Comparison of ENCODE assay signal across 9 mouse cellular contexts in genomic region chr15:81236062-81236461, GRCm38 (mm10). TPM values are rescaled to one million over a fixed set of nuclear protein-coding genes. Genes with fewer than 3 reads are reported as not detected.
DNase-seq lines count a peak whose midpoint lies in the region; ATAC-seq and TF ChIP-seq lines count a peak whose summit lies in the region.
"Had no signal": no experiment of that assay in that cellular context is flagged by ENCODE, and none has a peak within 500 bp of the region (broad histone marks: within the 10 kb centered on the region; RNA-seq: fewer than 3 reads in every experiment).

No protein-coding gene starts in this region.

- 6% methylated on average over 8 of the region's 8 CpGs for WGBS in kidney, postnatal 0 days
- WGBS in embryonic facial prominence, embryonic 15.5 days: 6% methylated on average over 8 of the region's 8 CpGs
- 7% methylated on average over 8 of the region's 8 CpGs for WGBS in intestine, embryonic 14.5 days
- 0% methylated on average over 8 of the region's 8 CpGs for WGBS in midbrain, postnatal 0 days

- H3K9ac ChIP-seq in kidney, postnatal 0 days (ENCODE audit: low read depth, low read length): no peak overlapping the region
- 0 out of 2 replicates have a peak overlapping the region, but pooled peaks have one; percentile 12 for H3K9ac ChIP-seq in embryonic facial prominence, embryonic 15.5 days
- H3K9ac ChIP-seq in intestine, embryonic 14.5 days (ENCODE audit: low read length): peak overlapping the region; percentile 8; the same call in 1 of the 2 replicates
- peak overlapping the region; percentile 61 for H3K9ac ChIP-seq in midbrain, postnatal 0 days (replicated peaks; ENCODE audit: low read length, poor library complexity, severe bottlenecking)

- no peak for TF ChIP-seq CTCF in kidney, postnatal 0 days (IDR thresholded peaks at IDR 0.05; ENCODE audit: low read depth)
- no peak for TF ChIP-seq CTCF in midbrain, postnatal 0 days (IDR thresholded peaks at IDR 0.05)

- no peak for ATAC-seq in kidney, postnatal 0 days (replicated peaks; ENCODE audit: low FRiP score, low read depth)
- ATAC-seq in embryonic facial prominence, embryonic 15.5 days (ENCODE audit: insufficient number of reproducible peaks, low FRiP score, low TSS enrichment, low read depth): no peak
- no peak for ATAC-seq in intestine, embryonic 14.5 days (replicated peaks; ENCODE audit: low FRiP score, low TSS enrichment, low read depth)
- ATAC-seq in midbrain, postnatal 0 days (ENCODE audit: low FRiP score): no peak
- no peak for ATAC-seq in inflammation-experienced regulatory T-cells, adult 6 months
- ATAC-seq in megakaryocyte progenitor cell, adult 5-6 weeks (replicated peaks; ENCODE audit: poor library complexity): no peak
- ATAC-seq: Patski had no signal

- H3K36me3 ChIP-seq in kidney, postnatal 0 days (ENCODE audit: insufficient read depth, low read length): no peaks in the 10 kb centered on the region
- no peaks in the 10 kb centered on the region for H3K36me3 ChIP-seq in embryonic facial prominence, embryonic 15.5 days
- H3K36me3 ChIP-seq in intestine, embryonic 14.5 days (ENCODE audit: control insufficient read depth, insufficient read depth, low read length): no peaks in the 10 kb centered on the region
- no peaks in the 10 kb centered on the region for H3K36me3 ChIP-seq in midbrain, postnatal 0 days (ENCODE audit: insufficient read depth, low read length)

- peak overlapping the region; percentile 57 for H3K4me2 ChIP-seq in kidney, postnatal 0 days (ENCODE audit: low read length)
- H3K4me2 ChIP-seq in embryonic facial prominence, embryonic 15.5 days (replicated peaks): peak overlapping the region; percentile 82
- peak overlapping the region; percentile 83 for H3K4me2 ChIP-seq in intestine, embryonic 14.5 days (ENCODE audit: low read length)
- peak overlapping the region; percentile 61 for H3K4me2 ChIP-seq in midbrain, postnatal 0 days (ENCODE audit: low read depth, low read length, poor library complexity, severe bottlenecking)

- H3K9me3 ChIP-seq in kidney, postnatal 0 days (replicated peaks; ENCODE audit: low read length): no peaks in the 10 kb centered on the region
- H3K9me3 ChIP-seq in embryonic facial prominence, embryonic 15.5 days (replicated peaks): no peaks in the 10 kb centered on the region
- H3K9me3 ChIP-seq in intestine, embryonic 14.5 days (ENCODE audit: control insufficient read depth, low read length): no peaks in the 10 kb centered on the region
- no peaks in the 10 kb centered on the region for H3K9me3 ChIP-seq in midbrain, postnatal 0 days (ENCODE audit: low read length)

- no peak overlapping the region for H3K27ac ChIP-seq in kidney, postnatal 0 days
- no peak overlapping the region for H3K27ac ChIP-seq in embryonic facial prominence, embryonic 15.5 days (replicated peaks)
- H3K27ac ChIP-seq in intestine, embryonic 14.5 days (ENCODE audit: low read depth): no peak overlapping the region
- H3K27ac ChIP-seq in midbrain, postnatal 0 days (ENCODE audit: low read depth, low read length): peak overlapping the region; percentile 63

- 0 out of 2 replicates have a peak, but pooled peaks cover 4% of the 10 kb centered on the region for H3K4me1 ChIP-seq in kidney, postnatal 0 days (replicated peaks; ENCODE audit: insufficient read depth, low read length)
- H3K4me1 ChIP-seq in embryonic facial prominence, embryonic 15.5 days: peaks cover 12% of the 10 kb centered on the region
- H3K4me1 ChIP-seq in intestine, embryonic 14.5 days (replicated peaks; ENCODE audit: control insufficient read depth, insufficient read depth, low read length): peaks cover 4% of the 10 kb centered on the region; the same call in 1 of the 2 replicates
- H3K4me1 ChIP-seq in midbrain, postnatal 0 days (ENCODE audit: insufficient read depth, low read length): no peaks in the 10 kb centered on the region; the same call in 1 of the 2 replicates

- H3K4me3 ChIP-seq in kidney, postnatal 0 days (replicated peaks; ENCODE audit: low read depth, low read length): peak overlapping the region; percentile 20
- peak overlapping the region; percentile 42 for H3K4me3 ChIP-seq in embryonic facial prominence, embryonic 15.5 days (replicated peaks)
- H3K4me3 ChIP-seq in intestine, embryonic 14.5 days (ENCODE audit: low read depth, low read length): peak overlapping the region; percentile 39
- peak overlapping the region; percentile 56 for H3K4me3 ChIP-seq in midbrain, postnatal 0 days (ENCODE audit: low read depth, low read length)

- DNase-seq in kidney, postnatal 0 days (ENCODE audit: low spot score): no peak
- no peak for DNase-seq in kidney, adult 9 months
- DNase-seq in intestine, embryonic 14.5 days (ENCODE audit: low spot score): no peak
- DNase-seq in midbrain, postnatal 0 days (ENCODE audit: low spot score): no peak
- no peak for DNase-seq in Muller cell, postnatal 12 days (ENCODE audit: inconsistent ontology term)

- H3K27me3 ChIP-seq in kidney, postnatal 0 days (ENCODE audit: insufficient read depth, low read length): no peaks in the 10 kb centered on the region
- H3K27me3 ChIP-seq in embryonic facial prominence, embryonic 15.5 days: peaks cover 28% of the 10 kb centered on the region
- H3K27me3 ChIP-seq in intestine, embryonic 14.5 days (replicated peaks; ENCODE audit: control insufficient read depth, insufficient read depth, low read length): peaks cover 3% of the 10 kb centered on the region; the same call in 1 of the 2 replicates
- H3K27me3 ChIP-seq in midbrain, postnatal 0 days (ENCODE audit: insufficient read depth, low read length): no peaks in the 10 kb centered on the region
- H3K27me3 ChIP-seq: Patski had no signal

RNA-seq across cellular contexts. Expression of gene Mchr1, which starts 0.8 kb away (rescaled TPM):
- 0.78 and 0.88 TPM in 2 replicates for polyA plus RNA-seq in kidney, postnatal 0 days (2015; fragmentation: Nextera tagmentation; extraction: Ambion mirVana)
- 1.9 TPM in 2 replicates for polyA plus RNA-seq in embryonic facial prominence, embryonic 15.5 days (2015; fragmentation: Nextera tagmentation; extraction: Ambion mirVana)
- polyA plus RNA-seq in intestine, embryonic 14.5 days (2014; fragmentation: Nextera tagmentation; extraction: Ambion mirVana): 1.0 and 1.2 TPM in 2 replicates
- 11.2 and 17.2 TPM in 2 replicates for total RNA-seq in midbrain, postnatal 0 days (2014; rRNA removed)
- polyA plus RNA-seq in midbrain, postnatal 0 days (2015; fragmentation: Nextera tagmentation; extraction: Ambion mirVana): 9.3 and 12.4 TPM in 2 replicates
- polyA plus RNA-seq in inflammation-experienced regulatory T-cells, adult 6 months (2017; shearing (Covaris generic)): not detected
- not detected in 2 replicates for total RNA-seq in megakaryocyte progenitor cell, adult 5-6 weeks (2015)
- total RNA-seq in megakaryocyte progenitor cell, adult 5-6 weeks (2017): not detected in 2 replicates

RNA-seq across cellular contexts. Expression of gene Mrtfa, which starts 45.5 kb away (rescaled TPM):
- 13.2 and 14.1 TPM in 2 replicates for polyA plus RNA-seq in kidney, postnatal 0 days (2015; fragmentation: Nextera tagmentation; extraction: Ambion mirVana)
- polyA plus RNA-seq in embryonic facial prominence, embryonic 15.5 days (2015; fragmentation: Nextera tagmentation; extraction: Ambion mirVana): 30.1 and 33.6 TPM in 2 replicates
- polyA plus RNA-seq in intestine, embryonic 14.5 days (2014; fragmentation: Nextera tagmentation; extraction: Ambion mirVana): 21.2 and 25.1 TPM in 2 replicates
- 32.1 and 44.1 TPM in 2 replicates for total RNA-seq in midbrain, postnatal 0 days (2014; rRNA removed)
- 20.8 and 22.6 TPM in 2 replicates for polyA plus RNA-seq in midbrain, postnatal 0 days (2015; fragmentation: Nextera tagmentation; extraction: Ambion mirVana)
- 10 to 100 TPM; 47.3 to 66.5 (median 48.1) TPM for polyA plus RNA-seq in inflammation-experienced regulatory T-cells, adult 6 months (2017; shearing (Covaris generic))
- total RNA-seq in megakaryocyte progenitor cell, adult 5-6 weeks (2015): 24.5 and 27.3 TPM in 2 replicates
- 11.1 and 17.6 TPM in 2 replicates for total RNA-seq in megakaryocyte progenitor cell, adult 5-6 weeks (2017)
